Mouse (Mus musculus) left cerebral cortex, adult 2 months (tissue): Measurements from ENCODE around the gene Lzic. TPM values are rescaled to one million over a fixed set of nuclear protein-coding genes. Genes with fewer than 3 reads are reported as not detected.

Experiments
- DNase-seq, 2 experiments: peaks; one replicate each; pipeline ENCODE4 v3.0.0; 2021 to 2022; ENCODE audit warnings: low spot score in 2 of 2, mixed read lengths in 1 of 2; ENCODE audit errors: extremely low spot score in 1 of 2
- H3K27ac ChIP-seq: fragments of 200-600 bp; 2 replicates; pipeline ENCODE4 v1.8.1; 2022
- H3K4me3 ChIP-seq: fragments of 200-600 bp; 2 replicates; pipeline ENCODE4 v1.8.1; 2022
- CTCF ChIP-seq: fragments of 200-600 bp; IDR thresholded peaks from 2 replicates; pipeline ENCODE4 v1.8.1; 2022; ENCODE audit warnings: antibody characterized with exemption, mild to moderate bottlenecking, moderate library complexity
- intact Hi-C: fragments of 180-260 bp; cut with DNase I; formaldehyde crosslinking; loops from one replicate; pipeline ENCODE4 v1.15.1; 2025
- total RNA-seq, 2 experiments: library from RNA; stranded (reverse); gene quantifications; 2 replicates each; pipeline ENCODE4 v1.2.3; 2021

Gene Lzic
- total RNA-seq, 2 experiments from 2014 or later: 16.8 to 17.6 TPM

DNA sequence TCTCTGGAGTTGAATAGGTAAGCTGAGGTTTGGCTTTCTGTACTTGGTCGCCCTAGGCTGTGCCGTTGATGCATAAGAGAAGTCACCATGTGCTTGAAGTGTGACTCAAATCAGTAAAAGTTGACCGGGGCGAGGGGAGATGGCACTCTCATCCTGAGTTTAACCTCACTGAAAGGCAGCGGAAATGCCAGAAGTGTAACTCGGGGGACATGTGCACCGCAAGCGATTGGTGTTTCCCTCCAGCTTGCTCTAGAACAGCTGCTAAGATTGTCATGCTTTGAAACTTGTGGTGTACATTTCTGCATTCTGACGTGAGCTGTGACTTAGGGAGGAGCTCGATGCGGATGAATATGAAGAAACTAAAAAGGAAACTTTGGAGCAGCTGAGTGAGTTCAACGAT, 2.7 kb downstream of the Lzic start:
- no peak for TF ChIP-seq CTCF
- Histone ChIP-seq H3K27ac (no peak overlapping the region), H3K4me3 (no peak overlapping the region)
- no peak for DNase-seq
- intact Hi-C loops: loop anchor here (5.0 kb wide), 1 partner anchor 135 kb away; no protein-coding TSS in a partner anchor

DNA sequence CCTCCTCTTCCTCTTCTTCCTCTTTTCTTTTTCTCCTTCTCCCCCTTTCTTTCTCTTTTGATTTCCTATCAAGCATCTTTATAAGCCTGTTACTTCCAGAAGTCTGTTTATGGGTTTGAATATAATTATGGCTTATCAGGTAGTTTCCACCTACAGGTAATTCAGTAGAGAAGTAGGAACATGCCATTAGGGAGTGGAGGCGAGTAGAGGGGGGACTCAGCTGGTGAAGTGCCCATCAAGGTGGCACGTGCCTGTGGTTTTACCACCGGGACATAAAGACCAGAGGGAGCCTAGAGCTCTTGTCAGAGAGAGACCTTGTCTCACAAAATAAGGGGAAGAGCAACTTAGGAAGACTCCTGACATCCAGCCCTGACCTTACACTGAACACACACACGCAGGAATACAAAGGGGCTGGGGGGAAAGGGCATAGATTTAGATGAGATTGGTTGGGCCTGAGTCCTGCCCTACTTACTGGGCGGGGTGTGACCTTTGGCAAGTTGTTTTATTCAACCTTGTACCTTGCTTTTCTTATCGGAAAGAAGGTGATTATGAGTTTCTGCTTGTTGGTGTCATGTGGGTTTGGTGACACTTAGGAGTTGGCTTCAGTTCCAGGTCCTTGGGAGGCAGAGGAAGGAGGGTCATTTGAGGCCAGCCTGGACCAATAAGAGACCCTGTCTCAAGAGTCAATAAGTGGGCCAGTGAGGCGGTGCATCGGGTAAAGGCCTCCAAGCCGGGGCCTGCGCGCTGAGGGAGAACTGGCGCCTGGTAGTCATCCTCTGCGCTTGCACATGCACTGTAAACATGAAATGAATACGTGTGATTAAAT, 4.6 kb downstream of the Lzic start:
- no peak for TF ChIP-seq CTCF
- intact Hi-C loops: loop anchor here (5.0 kb wide), 1 partner anchor 137 kb away; no protein-coding TSS in a partner anchor
- Histone ChIP-seq H3K27ac (no peak overlapping the region), H3K4me3 (no peak overlapping the region)
- no peak for DNase-seq

DNA sequence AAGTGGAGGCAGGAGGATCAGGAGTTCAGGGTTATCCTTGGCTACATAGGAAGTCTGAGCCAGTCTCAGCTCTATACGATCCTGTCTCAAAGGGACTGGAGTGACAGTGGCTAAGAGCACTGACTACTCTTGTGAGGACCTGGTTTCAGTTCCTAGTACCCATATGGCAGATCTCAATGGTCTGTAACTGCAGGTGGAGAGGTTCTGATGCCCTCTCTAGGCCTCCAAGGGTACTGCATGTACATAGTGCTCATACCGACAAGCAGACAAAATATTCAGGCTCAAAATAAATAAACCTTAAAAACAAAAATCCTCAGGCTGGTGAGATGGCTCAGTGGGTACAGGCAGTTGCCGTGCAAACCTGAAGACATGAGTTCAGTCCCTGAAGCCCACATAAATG, 6.1 kb downstream of the Lzic start:
- intact Hi-C loops: no loop called here
- DNase-seq: no peak
- TF ChIP-seq CTCF: peak; percentile 25; the same call in 1 of the 2 replicates
- H3K27ac ChIP-seq: no peak overlapping the region
- no peak overlapping the region for H3K4me3 ChIP-seq

DNA sequence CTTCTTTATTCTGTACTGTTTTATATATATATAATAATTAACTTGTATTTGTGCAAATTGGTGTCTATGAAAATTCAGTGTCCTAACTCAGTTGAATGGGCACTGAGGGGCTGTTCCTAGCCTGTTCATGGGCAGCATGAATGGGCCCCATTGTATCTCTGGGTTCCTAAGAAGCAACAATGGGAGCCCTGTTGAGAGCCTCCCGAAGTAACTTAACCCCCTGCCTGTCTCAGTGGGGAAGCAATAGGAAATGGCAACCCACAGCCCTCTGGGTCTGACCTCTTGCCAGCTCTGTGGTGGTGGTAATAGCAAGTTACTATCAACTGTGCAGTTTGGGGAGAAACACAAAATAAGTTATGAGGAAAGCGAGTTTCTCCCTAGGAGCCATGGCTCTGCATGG, 11.6 kb downstream of the Lzic start:
- H3K4me3 ChIP-seq: no peak overlapping the region
- TF ChIP-seq CTCF: no peak
- intact Hi-C loops: no loop called here
- H3K27ac ChIP-seq: peak overlapping the region; percentile 52; the same call in 1 of the 2 replicates
- no peak for DNase-seq

DNA sequence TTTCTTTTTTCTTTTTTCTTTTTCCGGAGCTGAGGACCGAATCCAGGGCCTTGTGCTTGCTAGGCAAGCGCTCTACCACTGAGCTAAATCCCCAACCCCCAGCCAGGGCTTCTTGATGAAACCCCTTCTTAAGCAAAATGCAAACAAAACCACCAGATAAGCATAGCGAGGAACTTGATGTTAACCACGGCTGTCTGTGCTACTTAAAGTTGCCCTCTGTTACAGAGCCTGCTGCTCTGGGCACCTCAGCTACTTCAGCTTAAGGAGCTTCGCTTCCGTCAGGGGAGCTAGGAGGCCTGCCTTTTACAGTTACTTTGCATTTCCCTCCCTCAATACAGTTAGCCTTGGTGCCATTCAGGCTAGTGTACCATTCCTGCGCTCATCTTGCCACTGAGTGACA, 13.9 kb downstream of the Lzic start:
- H3K4me3 ChIP-seq: no peak overlapping the region
- TF ChIP-seq CTCF: no peak
- DNase-seq: no peak
- intact Hi-C loops: no loop called here
- H3K27ac ChIP-seq: no peak overlapping the region

DNA sequence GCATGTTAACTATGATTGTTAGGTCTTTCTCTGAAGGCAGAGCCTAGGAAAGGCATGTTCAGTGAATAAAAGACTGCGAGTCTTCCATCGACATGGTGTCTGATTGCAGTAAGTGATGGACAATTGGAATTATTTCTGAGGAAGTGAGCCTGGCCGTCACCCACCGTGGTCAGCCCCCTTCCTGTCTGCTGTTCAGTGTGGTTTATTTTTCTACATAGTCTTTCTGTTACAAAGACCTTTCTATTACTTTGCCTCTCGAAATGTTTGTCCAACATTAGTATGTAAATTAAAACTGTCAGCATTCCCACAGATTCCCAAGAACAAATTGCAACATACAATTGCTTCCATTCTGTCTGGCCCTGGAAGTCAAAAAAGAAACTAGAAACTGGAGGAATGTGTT, 14.8 kb downstream of the Lzic start:
- intact Hi-C loops: loop anchor here (5.0 kb wide), 1 partner anchor 43 kb away; no protein-coding TSS in a partner anchor
- H3K4me3 ChIP-seq: no peak overlapping the region
- no peak for TF ChIP-seq CTCF
- no peak for DNase-seq
- H3K27ac ChIP-seq: no peak overlapping the region

DNA sequence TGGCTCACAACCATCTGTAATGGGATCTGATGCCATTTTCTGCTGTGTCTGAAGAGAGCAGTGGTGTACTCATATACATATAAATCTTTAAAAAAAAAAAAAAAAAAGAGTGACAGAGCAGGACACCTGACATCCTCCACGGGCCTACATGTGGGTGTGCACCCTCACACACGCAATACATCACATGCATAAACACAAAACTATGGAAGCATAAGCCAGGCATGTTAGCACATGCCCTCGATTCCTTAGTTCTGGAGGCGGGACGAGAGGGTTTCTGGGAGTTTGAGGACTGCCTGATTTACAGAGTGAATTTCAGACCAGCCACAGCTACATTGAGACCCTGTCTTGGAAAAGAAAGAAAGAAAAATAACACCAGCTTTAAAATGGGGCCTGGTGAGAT, 19.3 kb downstream of the Lzic start:
- H3K27ac ChIP-seq: no peak overlapping the region
- intact Hi-C loops: loop anchor here (5.0 kb wide), 1 partner anchor 38 kb away; no protein-coding TSS in a partner anchor

DNA sequence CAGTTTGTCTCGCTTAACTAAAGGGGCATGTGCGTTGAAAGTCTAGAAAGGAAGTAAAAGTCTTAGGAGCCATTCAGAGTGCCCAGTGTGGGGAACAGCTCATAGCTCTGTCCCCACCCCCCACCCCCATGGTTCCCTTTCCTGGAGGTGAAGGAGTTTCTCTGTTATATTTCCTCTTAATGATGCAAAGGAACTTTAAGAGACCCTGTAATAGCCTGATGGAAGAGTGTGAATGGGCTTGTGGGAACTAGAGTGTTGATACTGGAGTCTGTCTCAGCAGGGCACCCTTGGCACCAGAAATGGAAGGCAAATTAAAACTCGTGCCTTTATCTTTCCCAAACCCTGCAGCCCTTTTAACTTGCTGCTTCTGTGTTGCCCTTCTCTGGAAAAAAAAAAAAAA, 19.8 kb downstream of the Lzic start:
- no peak for TF ChIP-seq CTCF
- DNase-seq: no peak
- Histone ChIP-seq H3K4me3 (no peak overlapping the region), H3K27ac (no peak overlapping the region)
- intact Hi-C loops: loop anchor here (5.0 kb wide), 1 partner anchor 37 kb away; no protein-coding TSS in a partner anchor

More for the DNA sequence above, 19.3 kb downstream of the Lzic start:
- no peak overlapping the region for H3K4me3 ChIP-seq
- no peak for DNase-seq
- no peak for TF ChIP-seq CTCF

DNA sequence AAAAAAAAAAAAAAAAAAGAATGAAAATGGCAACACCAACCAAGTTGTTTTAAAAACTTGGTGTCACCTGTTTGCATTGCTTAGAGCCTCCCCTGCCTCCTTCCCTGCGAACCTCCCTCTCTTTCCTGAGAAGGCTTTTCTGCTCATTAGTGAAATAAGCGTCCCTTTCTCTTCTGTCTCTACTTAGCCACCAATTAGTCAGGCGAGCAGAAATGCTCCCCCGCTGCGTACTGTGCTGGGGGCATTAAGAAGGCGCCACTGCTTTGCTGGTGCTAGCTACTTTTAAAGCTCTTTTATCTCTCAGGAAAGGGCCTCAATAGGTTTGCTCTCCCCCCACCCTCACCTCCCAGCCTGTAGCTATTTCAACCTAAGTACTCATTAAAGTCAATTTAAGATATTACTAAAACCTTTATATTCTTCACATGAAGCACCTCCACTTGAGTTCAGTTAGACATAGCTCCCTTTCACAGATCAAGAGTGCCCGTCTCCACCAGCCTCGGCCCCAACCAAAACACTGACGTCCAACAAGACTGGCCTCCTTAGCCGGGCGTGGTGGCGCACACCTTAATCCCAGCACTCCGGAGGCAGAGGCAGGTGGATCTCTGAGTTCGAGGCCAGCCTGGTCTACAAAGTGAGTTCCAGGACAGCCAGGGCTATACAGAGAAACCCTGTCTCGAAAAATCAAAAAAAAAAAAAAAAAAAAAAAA, 20.4 kb downstream of the Lzic start:
- TF ChIP-seq CTCF: no peak
- H3K4me3 ChIP-seq: no peak overlapping the region
- no peak overlapping the region for H3K27ac ChIP-seq
- DNase-seq: no peak
- intact Hi-C loops: no loop called here

DNA sequence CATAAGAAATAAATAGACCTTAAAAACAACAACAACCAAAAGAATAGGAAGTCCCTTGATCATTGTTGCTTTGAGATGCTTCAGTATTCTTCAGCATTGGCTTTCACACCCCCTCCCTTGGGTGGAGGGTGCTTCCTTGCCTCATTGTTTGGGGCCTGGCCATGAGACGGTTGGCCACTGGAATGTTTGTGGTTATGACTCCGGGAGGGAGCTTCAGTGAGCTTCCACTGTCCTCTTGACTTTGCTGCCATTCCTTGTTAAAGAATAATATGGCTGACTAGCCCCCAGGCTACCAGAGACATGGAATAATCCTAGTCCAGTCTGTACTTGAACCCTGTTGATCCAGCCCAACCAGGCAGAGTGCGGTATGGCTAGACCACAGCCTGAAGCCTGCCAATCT, 21.9 kb downstream of the Lzic start:
- no peak for TF ChIP-seq CTCF
- intact Hi-C loops: no loop called here
- DNase-seq: no peak
- Histone ChIP-seq H3K27ac (no peak overlapping the region), H3K4me3 (no peak overlapping the region)

DNA sequence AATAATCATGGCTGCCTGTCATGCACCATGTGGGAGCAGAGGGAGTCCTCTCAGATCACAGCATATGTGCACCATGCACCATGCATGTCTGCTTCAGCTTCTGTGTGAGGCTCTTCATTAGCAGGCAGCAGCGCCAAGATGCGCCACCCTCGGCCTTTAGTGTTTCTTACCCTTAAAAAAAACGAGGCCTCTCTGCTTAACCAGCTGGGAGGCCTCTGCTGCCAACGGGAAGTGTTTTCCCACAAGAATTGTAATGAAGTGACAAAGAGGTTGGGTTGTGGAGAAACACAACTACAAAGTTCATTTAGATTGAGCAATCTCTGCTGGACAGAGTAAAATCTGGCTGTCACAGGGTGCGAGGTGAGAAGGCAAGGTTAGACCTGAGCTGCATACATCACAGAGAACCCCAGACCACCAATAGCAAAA, 26.2 kb downstream of the Lzic start:
- no peak for DNase-seq
- intact Hi-C loops: no loop called here
- Histone ChIP-seq H3K4me3 (no peak overlapping the region), H3K27ac (no peak overlapping the region)
- TF ChIP-seq CTCF: no peak

DNA sequence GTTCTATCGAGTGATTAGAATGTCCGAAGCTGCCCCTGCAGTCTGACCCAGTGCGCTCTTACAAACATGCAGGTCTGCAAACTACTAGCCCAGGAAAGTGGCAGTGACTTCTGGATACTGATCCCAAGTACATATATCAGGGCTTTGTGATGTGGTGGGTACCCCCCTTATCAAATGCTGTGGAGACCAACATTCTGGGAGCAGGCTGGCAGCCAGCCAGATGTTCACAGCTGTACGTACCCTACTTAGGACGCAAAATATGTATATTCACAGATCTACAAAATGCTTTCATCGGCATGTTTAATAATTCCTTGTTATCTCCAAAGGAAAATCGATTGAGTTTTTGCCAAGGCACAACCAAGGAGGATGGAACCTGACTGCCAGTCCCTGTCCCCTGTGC, 27.0 kb downstream of the Lzic start:
- no peak for DNase-seq
- no peak for TF ChIP-seq CTCF
- Histone ChIP-seq H3K27ac (no peak overlapping the region), H3K4me3 (no peak overlapping the region)
- intact Hi-C loops: no loop called here
